Mouse (Mus musculus) lung, postnatal 4 days (tissue): ENCODE measurements around the gene Tarm1.

ENCODE experiments used
- DNase-seq, 2 experiments: peaks; one replicate each; pipeline ENCODE4 v3.0.0; 2021

Gene Tarm1

DNA sequence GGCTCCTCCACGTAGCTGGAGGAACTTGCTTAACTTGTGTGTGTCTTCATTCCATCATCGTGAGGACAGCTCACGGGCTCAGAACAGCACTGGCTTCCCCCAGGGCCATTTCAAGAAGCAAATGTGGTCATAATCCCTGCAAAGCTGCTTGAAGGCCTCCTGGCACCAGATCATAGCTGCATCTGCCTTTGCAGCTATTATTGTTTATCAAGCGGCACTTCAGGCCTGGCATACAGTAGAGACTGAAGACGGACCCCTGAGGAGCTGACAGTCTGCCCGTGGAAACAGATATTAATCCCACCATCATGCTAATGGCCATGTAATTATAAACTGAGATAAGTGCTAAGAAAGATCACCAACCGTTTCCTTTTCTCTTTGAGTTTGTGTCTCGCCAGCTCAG lies 61.9 kb downstream of the Tarm1 start:
- peak; percentile 12 to 41 for DNase-seq

DNA sequence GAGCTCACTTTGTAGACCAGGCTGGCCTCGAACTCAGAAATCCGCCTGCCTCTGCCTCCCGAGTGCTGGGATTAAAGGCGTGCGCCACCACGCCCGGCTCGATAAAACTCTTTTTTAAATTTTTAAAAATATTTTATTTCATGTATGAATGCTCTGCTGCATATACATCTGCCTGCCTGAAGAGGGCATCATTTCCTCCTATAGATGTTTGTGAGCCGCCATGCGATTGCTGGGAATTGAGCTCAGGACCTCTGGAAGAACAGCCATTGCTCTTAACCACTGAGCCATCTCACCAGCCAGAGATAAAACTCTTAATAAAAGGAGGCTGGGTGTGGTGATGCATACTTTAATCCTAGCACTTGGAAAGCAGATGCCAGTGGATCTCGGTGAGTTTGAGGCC lies 62.4 kb downstream of the Tarm1 start:
- DNase-seq = no peak

DNA sequence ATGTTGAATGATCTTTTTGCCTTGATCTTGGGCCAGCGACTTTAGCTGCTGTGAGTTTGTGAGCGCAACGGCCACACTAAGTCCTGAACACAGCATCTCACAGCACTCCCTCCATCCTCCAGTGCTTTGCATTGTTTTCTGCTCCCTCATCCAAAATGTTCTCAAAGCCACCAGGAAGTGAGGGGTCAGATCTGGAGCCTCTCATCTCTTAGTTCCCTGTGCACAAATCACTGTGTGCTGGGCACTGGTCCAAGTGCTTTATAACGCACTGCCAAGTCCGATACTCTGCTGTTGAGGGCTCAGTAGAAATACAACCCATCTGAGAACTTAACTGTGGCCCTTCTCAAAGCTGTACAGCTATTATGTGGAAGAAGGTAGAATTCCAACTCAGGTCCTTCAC lies 64.5 kb downstream of the Tarm1 start:
- no peak for DNase-seq
